17 mouse cellular contexts compared by ENCODE assay signal in genomic region chr12:34472542-34472941, GRCm38 (mm10).
DNase-seq lines count a peak whose midpoint lies in the region; ATAC-seq and TF ChIP-seq lines count a peak whose summit lies in the region.
"Had no signal": no experiment of that assay in that cellular context is flagged by ENCODE, and none has a peak within 500 bp of the region (broad histone marks: within the 10 kb centered on the region; RNA-seq: fewer than 3 reads in every experiment).

No protein-coding gene starts in this region.

- TF ChIP-seq EP300 in liver, postnatal 0 days (IDR thresholded peaks at IDR 0.05; ENCODE audit: low read depth), result no peak

- H3K36me3 ChIP-seq in embryonic facial prominence, embryonic 13.5 days, result no peaks in the 10 kb centered on the region
- H3K36me3 ChIP-seq in embryonic facial prominence, embryonic 10.5 days (replicated peaks), result no peaks in the 10 kb centered on the region
- H3K36me3 ChIP-seq in heart, embryonic 11.5 days (ENCODE audit: control insufficient read depth, insufficient read depth, low read length), result no peaks in the 10 kb centered on the region
- H3K36me3 ChIP-seq in intestine, postnatal 0 days (ENCODE audit: control insufficient read depth, insufficient read depth), result no peaks in the 10 kb centered on the region
- H3K36me3 ChIP-seq in liver, postnatal 0 days (replicated peaks; ENCODE audit: insufficient read depth, low read length), result no peaks in the 10 kb centered on the region
- H3K36me3 ChIP-seq: forebrain, embryonic 15.5 days; midbrain, embryonic 12.5 days; stomach, embryonic 15.5 days had no signal

- no peak overlapping the region for H3K4me2 ChIP-seq in embryonic facial prominence, embryonic 13.5 days
- H3K4me2 ChIP-seq in heart, embryonic 11.5 days, result no peak overlapping the region
- H3K4me2 ChIP-seq in intestine, postnatal 0 days (replicated peaks; ENCODE audit: low read depth), result no peak overlapping the region
- H3K4me2 ChIP-seq in liver, postnatal 0 days (ENCODE audit: low read depth, low read length), result no peak overlapping the region
- H3K4me2 ChIP-seq: forebrain, embryonic 15.5 days; midbrain, embryonic 12.5 days; stomach, embryonic 15.5 days had no signal

- DNase-seq in embryonic facial prominence, embryonic 10.5 days (ENCODE audit: low spot score), result no peak
- peak; percentile 8 to 26 for DNase-seq in heart, postnatal 14 days
- peak; percentile 7 to 23 for DNase-seq in lung, postnatal 4 days
- DNase-seq in lung, adult 18-20 months, result no peak
- DNase-seq in liver, postnatal 0 days, result no peak
- DNase-seq: adrenal gland, adult 8-10 months; cerebellum, adult 9-10 months; gastrocnemius, postnatal 10 days; spleen, adult 18-20 months had no signal

- 0 out of 2 replicates have a peak overlapping the region, but pooled peaks have one; percentile 44 for H3K27ac ChIP-seq in embryonic facial prominence, embryonic 13.5 days
- no peak overlapping the region for H3K27ac ChIP-seq in embryonic facial prominence, embryonic 10.5 days (replicated peaks)
- H3K27ac ChIP-seq in heart, embryonic 11.5 days (ENCODE audit: low read depth, low read length), result no peak overlapping the region
- H3K27ac ChIP-seq in intestine, postnatal 0 days (ENCODE audit: low read depth, low read length), result no peak overlapping the region
- no peak overlapping the region for H3K27ac ChIP-seq in liver, postnatal 0 days (ENCODE audit: low read depth)
- H3K27ac ChIP-seq: forebrain, embryonic 15.5 days; midbrain, embryonic 12.5 days; stomach, embryonic 15.5 days had no signal

- WGBS in embryonic facial prominence, embryonic 13.5 days, result 18% methylated on average over 4 of the region's 4 CpGs
- 60% methylated on average over 4 of the region's 4 CpGs for WGBS in embryonic facial prominence, embryonic 10.5 days
- 63% methylated on average over 4 of the region's 4 CpGs for whole genome bisulfite sequencing in heart, embryonic 11.5 days (ENCODE audit: insufficient replicate concordance)
- WGBS in intestine, postnatal 0 days, result 47% methylated on average over 4 of the region's 4 CpGs
- WGBS in liver, postnatal 0 days (ENCODE audit: insufficient replicate concordance), result 67% methylated on average over 4 of the region's 4 CpGs

- no peak overlapping the region for H3K9ac ChIP-seq in embryonic facial prominence, embryonic 13.5 days
- no peak overlapping the region for H3K9ac ChIP-seq in heart, embryonic 11.5 days (ENCODE audit: low read depth, low read length)
- no peak overlapping the region for H3K9ac ChIP-seq in intestine, postnatal 0 days (ENCODE audit: low read depth, low read length)
- H3K9ac ChIP-seq in liver, postnatal 0 days (replicated peaks), result no peak overlapping the region
- H3K9ac ChIP-seq: forebrain, embryonic 15.5 days; midbrain, embryonic 12.5 days; stomach, embryonic 15.5 days had no signal

- H3K4me1 ChIP-seq in embryonic facial prominence, embryonic 13.5 days, result peaks cover 14% of the 10 kb centered on the region; the same call in 1 of the 2 replicates
- H3K4me1 ChIP-seq in embryonic facial prominence, embryonic 10.5 days, result peaks cover 5% of the 10 kb centered on the region; the same call in 1 of the 2 replicates
- no peaks in the 10 kb centered on the region for H3K4me1 ChIP-seq in heart, embryonic 11.5 days (ENCODE audit: control insufficient read depth, insufficient read depth, low read length)
- H3K4me1 ChIP-seq in intestine, postnatal 0 days (replicated peaks; ENCODE audit: control insufficient read depth, insufficient read depth, low read length), result no peaks in the 10 kb centered on the region
- H3K4me1 ChIP-seq in liver, postnatal 0 days (ENCODE audit: insufficient read depth), result no peaks in the 10 kb centered on the region
- H3K4me1 ChIP-seq: forebrain, embryonic 15.5 days; midbrain, embryonic 12.5 days; stomach, embryonic 15.5 days had no signal

- no peak for ATAC-seq in embryonic facial prominence, embryonic 13.5 days (ENCODE audit: insufficient number of reproducible peaks, insufficient read depth, low FRiP score, low TSS enrichment, low read depth)
- no peak for ATAC-seq in heart, embryonic 11.5 days (replicated peaks; ENCODE audit: insufficient number of reproducible peaks, low FRiP score, low TSS enrichment)
- no peak for ATAC-seq in intestine, postnatal 0 days
- ATAC-seq in liver, postnatal 0 days, result no peak
- ATAC-seq: inflammation-experienced regulatory T-cells, adult 6 months had no signal

- no peaks in the 10 kb centered on the region for H3K27me3 ChIP-seq in embryonic facial prominence, embryonic 13.5 days
- H3K27me3 ChIP-seq in embryonic facial prominence, embryonic 10.5 days (replicated peaks; ENCODE audit: low read depth, poor library complexity, severe bottlenecking), result no peaks in the 10 kb centered on the region
- no peaks in the 10 kb centered on the region for H3K27me3 ChIP-seq in heart, embryonic 11.5 days (ENCODE audit: control insufficient read depth, insufficient read depth, low read length)
- H3K27me3 ChIP-seq in intestine, postnatal 0 days (replicated peaks; ENCODE audit: control insufficient read depth, insufficient read depth, low read length), result no peaks in the 10 kb centered on the region
- no peaks in the 10 kb centered on the region for H3K27me3 ChIP-seq in liver, postnatal 0 days (ENCODE audit: insufficient read depth, low read length)
- H3K27me3 ChIP-seq: forebrain, embryonic 15.5 days; midbrain, embryonic 12.5 days; stomach, embryonic 15.5 days had no signal

- no peak for TF ChIP-seq CTCF in intestine, postnatal 0 days (IDR thresholded peaks at IDR 0.05; ENCODE audit: low read depth)
- no peak for TF ChIP-seq CTCF in liver, postnatal 0 days (IDR thresholded peaks at IDR 0.05; ENCODE audit: low read depth)

- intact Hi-C loops in heart, postnatal 14 days (cut with DNase I), result no loop called here

- no peak overlapping the region for H3K4me3 ChIP-seq in embryonic facial prominence, embryonic 13.5 days
- no peak overlapping the region for H3K4me3 ChIP-seq in embryonic facial prominence, embryonic 10.5 days
- no peak overlapping the region for H3K4me3 ChIP-seq in heart, embryonic 11.5 days (ENCODE audit: low read depth, low read length)
- no peak overlapping the region for H3K4me3 ChIP-seq in intestine, postnatal 0 days (ENCODE audit: low read depth, low read length)
- no peak overlapping the region for H3K4me3 ChIP-seq in liver, postnatal 0 days (ENCODE audit: low read depth, low read length)
- H3K4me3 ChIP-seq: erythroblast, embryonic 14.5 days; forebrain, embryonic 15.5 days; midbrain, embryonic 12.5 days; stomach, embryonic 15.5 days had no signal

- H3K9me3 ChIP-seq in embryonic facial prominence, embryonic 13.5 days, result no peaks in the 10 kb centered on the region
- H3K9me3 ChIP-seq in embryonic facial prominence, embryonic 10.5 days, result no peaks in the 10 kb centered on the region
- H3K9me3 ChIP-seq in heart, embryonic 11.5 days (replicated peaks; ENCODE audit: control insufficient read depth, low read length), result no peaks in the 10 kb centered on the region
- no peaks in the 10 kb centered on the region for H3K9me3 ChIP-seq in intestine, postnatal 0 days (ENCODE audit: control insufficient read depth)
- no peaks in the 10 kb centered on the region for H3K9me3 ChIP-seq in liver, postnatal 0 days (ENCODE audit: low read length)
- H3K9me3 ChIP-seq: forebrain, embryonic 15.5 days; midbrain, embryonic 12.5 days; stomach, embryonic 15.5 days had no signal

Comparison
In these comparisons a context has a peak if more than half of its experiments do, and no peak if none do; other contexts are left out.
1. DNase-seq: peak in heart, postnatal 14 days (2 of 2) and lung, postnatal 4 days (2 of 2); none in embryonic facial prominence, embryonic 10.5 days (single experiment), lung, adult 18-20 months (0 of 2) and liver, postnatal 0 days (single experiment).